Mouse (Mus musculus): Measurements from ENCODE around the gene Bcl7c. TPM values are rescaled to one million over a fixed set of nuclear protein-coding genes. Genes with fewer than 3 reads are reported as not detected.
A peak's percentile ranks its signal among the peaks of the same experiment; 100 is the strongest.

Gene Bcl7c
- polyA plus RNA-seq, 1 experiment from 2014 or later = 36.0 TPM

- no peak overlapping the region for H3K27ac ChIP-seq (ENCODE audit: low read depth, low read length)
- 31% methylated on average over 2 of the region's 2 CpGs for WGBS
- H3K27me3 ChIP-seq (ENCODE audit: control insufficient read depth, insufficient read depth, low read length) = no peaks in the 10 kb centered on the region
- ATAC-seq (ENCODE audit: low read depth) = no peak
- H3K4me2 ChIP-seq (ENCODE audit: low read depth, low read length) = no peak overlapping the region
- H3K4me1 ChIP-seq (ENCODE audit: control insufficient read depth, insufficient read depth, low read length) = no peaks in the 10 kb centered on the region
- H3K9me3 ChIP-seq (ENCODE audit: control insufficient read depth, low read length) = no peaks in the 10 kb centered on the region
- H3K9ac ChIP-seq (replicated peaks; ENCODE audit: low read depth, low read length) = no peak overlapping the region
- no peak overlapping the region for H3K4me3 ChIP-seq (ENCODE audit: low read depth, low read length)
- H3K36me3 ChIP-seq (ENCODE audit: control insufficient read depth, insufficient read depth, low read length) = no peaks in the 10 kb centered on the region
Observed at GRCm38 (mm10) chr7:127725490-127725889, 16.8 kb upstream of the Bcl7c start.

GRCm38 (mm10) chr7:127719258-127719657 is 10.5 kb upstream of the Bcl7c start:
- ATAC-seq (ENCODE audit: low read depth) = no peak
- 88% methylated on average over 6 of the region's 6 CpGs for WGBS
- no peaks in the 10 kb centered on the region for H3K27me3 ChIP-seq (ENCODE audit: control insufficient read depth, insufficient read depth, low read length)
- H3K27ac ChIP-seq (ENCODE audit: low read depth, low read length) = no peak overlapping the region
- no peaks in the 10 kb centered on the region for H3K9me3 ChIP-seq (ENCODE audit: control insufficient read depth, low read length)
- H3K36me3 ChIP-seq (ENCODE audit: control insufficient read depth, insufficient read depth, low read length) = no peaks in the 10 kb centered on the region
- H3K4me2 ChIP-seq (ENCODE audit: low read depth, low read length) = no peak overlapping the region
- H3K9ac ChIP-seq (replicated peaks; ENCODE audit: low read depth, low read length) = no peak overlapping the region
- H3K4me1 ChIP-seq (ENCODE audit: control insufficient read depth, insufficient read depth, low read length) = peaks cover 4% of the 10 kb centered on the region; the same call in 1 of the 2 replicates
- H3K4me3 ChIP-seq (ENCODE audit: low read depth, low read length) = no peak overlapping the region

- H3K36me3 ChIP-seq (ENCODE audit: control insufficient read depth, insufficient read depth, low read length) = no peaks in the 10 kb centered on the region
- H3K27me3 ChIP-seq (ENCODE audit: control insufficient read depth, insufficient read depth, low read length) = no peaks in the 10 kb centered on the region
- no peak overlapping the region for H3K4me2 ChIP-seq (ENCODE audit: low read depth, low read length)
- no peaks in the 10 kb centered on the region for H3K9me3 ChIP-seq (ENCODE audit: control insufficient read depth, low read length)
- peaks cover 4% of the 10 kb centered on the region; the same call in 1 of the 2 replicates for H3K4me1 ChIP-seq (ENCODE audit: control insufficient read depth, insufficient read depth, low read length)
- ATAC-seq (ENCODE audit: low read depth) = no peak
- H3K27ac ChIP-seq (ENCODE audit: low read depth, low read length) = no peak overlapping the region
- 92% methylated on average over 6 of the region's 6 CpGs for WGBS
- H3K9ac ChIP-seq (replicated peaks; ENCODE audit: low read depth, low read length) = no peak overlapping the region
- no peak overlapping the region for H3K4me3 ChIP-seq (ENCODE audit: low read depth, low read length)
Observed at GRCm38 (mm10) chr7:127718339-127718738, 9.6 kb upstream of the Bcl7c start.

GRCm38 (mm10) chr7:127716992-127717391 is 8.3 kb upstream of the Bcl7c start:
- 2% methylated on average over 31 of the region's 41 CpGs for WGBS
- no peaks in the 10 kb centered on the region for H3K36me3 ChIP-seq (ENCODE audit: control insufficient read depth, insufficient read depth, low read length)
- ATAC-seq (ENCODE audit: low read depth) = peak; percentile 41
- peak overlapping the region; percentile 30 for H3K4me3 ChIP-seq (ENCODE audit: low read depth, low read length)
- no peaks in the 10 kb centered on the region for H3K27me3 ChIP-seq (ENCODE audit: control insufficient read depth, insufficient read depth, low read length)
- no peak overlapping the region for H3K27ac ChIP-seq (ENCODE audit: low read depth, low read length)
- peaks cover 6% of the 10 kb centered on the region; the same call in 1 of the 2 replicates for H3K4me1 ChIP-seq (ENCODE audit: control insufficient read depth, insufficient read depth, low read length)
- H3K9ac ChIP-seq (replicated peaks; ENCODE audit: low read depth, low read length) = peak overlapping the region; percentile 53; the same call in 1 of the 2 replicates
- peak overlapping the region; percentile 55 for H3K4me2 ChIP-seq (ENCODE audit: low read depth, low read length)
- no peaks in the 10 kb centered on the region for H3K9me3 ChIP-seq (ENCODE audit: control insufficient read depth, low read length)

GRCm38 (mm10) chr7:127714816-127715215 is 6.1 kb upstream of the Bcl7c start:
- Histone ChIP-seq H3K4me3 (ENCODE audit: low read depth, low read length) (no peak overlapping the region), H3K27me3 (ENCODE audit: control insufficient read depth, insufficient read depth, low read length) (no peaks in the 10 kb centered on the region), H3K27ac (ENCODE audit: low read depth, low read length) (no peak overlapping the region), H3K9me3 (ENCODE audit: control insufficient read depth, low read length) (no peaks in the 10 kb centered on the region), H3K9ac (replicated peaks; ENCODE audit: low read depth, low read length) (no peak overlapping the region), H3K36me3 (ENCODE audit: control insufficient read depth, insufficient read depth, low read length) (no peaks in the 10 kb centered on the region), H3K4me1 (ENCODE audit: control insufficient read depth, insufficient read depth, low read length) (peaks cover 6% of the 10 kb centered on the region; the same call in 1 of the 2 replicates), H3K4me2 (ENCODE audit: low read depth, low read length) (no peak overlapping the region)
- ATAC-seq (ENCODE audit: low read depth) = no peak
- 90% methylated on average over 4 of the region's 4 CpGs for WGBS

GRCm38 (mm10) chr7:127712461-127713385 is 4.0 kb upstream of the Bcl7c start, which contains the start of gene Ctf1:
Ctf1 (plus strand) TSS chr7:127712736.
- WGBS = 1% methylated on average over 28 of the region's 28 CpGs
- ATAC-seq (ENCODE audit: low read depth) = peak; percentile 55
- Histone ChIP-seq H3K27ac (ENCODE audit: low read depth, low read length) (peak within 1 kb of the TSS; percentile 4; the same call in 1 of the 2 replicates), H3K4me2 (ENCODE audit: low read depth, low read length) (peak within 1 kb of the TSS; percentile 56), H3K4me3 (ENCODE audit: low read depth, low read length) (peak within 1 kb of the TSS; percentile 26), H3K27me3 (ENCODE audit: control insufficient read depth, insufficient read depth, low read length) (no peaks in the 10 kb centered on the region), H3K36me3 (ENCODE audit: control insufficient read depth, insufficient read depth, low read length) (no peaks in the 10 kb centered on the region), H3K9ac (replicated peaks; ENCODE audit: low read depth, low read length) (no peak within 1 kb of the TSS), H3K4me1 (ENCODE audit: control insufficient read depth, insufficient read depth, low read length) (peaks cover 9% of the 10 kb centered on the region), H3K9me3 (ENCODE audit: control insufficient read depth, low read length) (no peaks in the 10 kb centered on the region)

GRCm38 (mm10) chr7:127711456-127711855 is 2.7 kb upstream of the Bcl7c start:
- Histone ChIP-seq H3K4me1 (ENCODE audit: control insufficient read depth, insufficient read depth, low read length) (peaks cover 14% of the 10 kb centered on the region), H3K27me3 (ENCODE audit: control insufficient read depth, insufficient read depth, low read length) (no peaks in the 10 kb centered on the region), H3K4me3 (ENCODE audit: low read depth, low read length) (no peak overlapping the region), H3K4me2 (ENCODE audit: low read depth, low read length) (no peak overlapping the region), H3K9me3 (ENCODE audit: control insufficient read depth, low read length) (no peaks in the 10 kb centered on the region), H3K36me3 (ENCODE audit: control insufficient read depth, insufficient read depth, low read length) (no peaks in the 10 kb centered on the region), H3K27ac (ENCODE audit: low read depth, low read length) (no peak overlapping the region), H3K9ac (replicated peaks; ENCODE audit: low read depth, low read length) (no peak overlapping the region)
- no peak for ATAC-seq (ENCODE audit: low read depth)
- 85% methylated on average over 3 of the region's 3 CpGs for WGBS

GRCm38 (mm10) chr7:127711031-127711430 is 2.3 kb upstream of the Bcl7c start:
- no peak for ATAC-seq (ENCODE audit: low read depth)

More at GRCm38 (mm10) chr7:127711031-127711430, 2.3 kb upstream of the Bcl7c start:
- no peak overlapping the region for H3K4me2 ChIP-seq (ENCODE audit: low read depth, low read length)
- H3K27ac ChIP-seq (ENCODE audit: low read depth, low read length) = no peak overlapping the region
- H3K4me3 ChIP-seq (ENCODE audit: low read depth, low read length) = no peak overlapping the region
- WGBS = 94% methylated on average over 3 of the region's 3 CpGs
- H3K9me3 ChIP-seq (ENCODE audit: control insufficient read depth, low read length) = no peaks in the 10 kb centered on the region
- no peak overlapping the region for H3K9ac ChIP-seq (replicated peaks; ENCODE audit: low read depth, low read length)
- H3K27me3 ChIP-seq (ENCODE audit: control insufficient read depth, insufficient read depth, low read length) = no peaks in the 10 kb centered on the region
- H3K4me1 ChIP-seq (ENCODE audit: control insufficient read depth, insufficient read depth, low read length) = peaks cover 14% of the 10 kb centered on the region
- 0 out of 2 replicates have a peak, but pooled peaks cover 2% of the 10 kb centered on the region for H3K36me3 ChIP-seq (ENCODE audit: control insufficient read depth, insufficient read depth, low read length)

Measured in neural tube, embryonic 14.5 days (tissue).